Mouse (Mus musculus) induced T-regulatory cell, adult 2 months (primary cell): ENCODE results near the gene Apoe.
A peak's percentile ranks its signal among the peaks of the same experiment; 100 is the strongest.

Experiments
- DNase-seq: peaks from one replicate; pipeline ENCODE4 v3.0.0-alpha.2; 2012; ENCODE audit warnings: low read depth

Apoe gene

GRCm38 (mm10) chr7:19698907-19699826 is at the start of gene Apoe:
Gene Apoe (minus strand): TSS chr7:19699188.
- no peak for DNase-seq

GRCm38 (mm10) chr7:19747420-19748218 is 48.6 kb upstream of the Apoe start:
- no peak for DNase-seq

GRCm38 (mm10) chr7:19746426-19747201 is 47.6 kb upstream of the Apoe start:
- no peak for DNase-seq

- no peak for DNase-seq
Measured at GRCm38 (mm10) chr7:19745971-19746370, 47.0 kb upstream of the Apoe start.

GRCm38 (mm10) chr7:19744590-19745385 is 45.8 kb upstream of the Apoe start:
- DNase-seq, result no peak

- no peak for DNase-seq
Measured at GRCm38 (mm10) chr7:19743791-19744190, 44.8 kb upstream of the Apoe start.

GRCm38 (mm10) chr7:19742468-19742867 is 43.5 kb upstream of the Apoe start:
- DNase-seq, result no peak

GRCm38 (mm10) chr7:19741329-19742031 is 42.5 kb upstream of the Apoe start:
- DNase-seq, result no peak

- peak; percentile 32 for DNase-seq
Measured at GRCm38 (mm10) chr7:19740269-19740668, 41.3 kb upstream of the Apoe start.

GRCm38 (mm10) chr7:19738771-19739170 is 39.8 kb upstream of the Apoe start:
- DNase-seq, result no peak

- no peak for DNase-seq
Measured at GRCm38 (mm10) chr7:19736389-19737057, 37.5 kb upstream of the Apoe start.

- no peak for DNase-seq
Measured at GRCm38 (mm10) chr7:19734178-19734666, 35.2 kb upstream of the Apoe start.

GRCm38 (mm10) chr7:19726541-19726940 is 27.6 kb upstream of the Apoe start:
- DNase-seq, result no peak

- DNase-seq, result no peak
Measured at GRCm38 (mm10) chr7:19724167-19724566, 25.2 kb upstream of the Apoe start.

- DNase-seq, result no peak
Measured at GRCm38 (mm10) chr7:19722754-19723195, 23.8 kb upstream of the Apoe start.

- no peak for DNase-seq
Measured at GRCm38 (mm10) chr7:19719200-19719599, 20.2 kb upstream of the Apoe start.

GRCm38 (mm10) chr7:19718297-19718952 is 19.4 kb upstream of the Apoe start:
- DNase-seq, result no peak

- no peak for DNase-seq
Measured at GRCm38 (mm10) chr7:19717346-19717745, 18.4 kb upstream of the Apoe start.

GRCm38 (mm10) chr7:19716822-19717221 is 17.8 kb upstream of the Apoe start:
- DNase-seq, result no peak
